Mouse (Mus musculus): ENCODE measurements around the gene Sult2a3. TPM values are rescaled to one million over a fixed set of nuclear protein-coding genes. Genes with fewer than 3 reads are reported as not detected.
"Not testable (repeated sequence)": the region's sequence is repeated elsewhere in the genome, so short reads cannot be mapped to it uniquely, and the experiment has no call there.

Sult2a3 gene
- polyA plus RNA-seq (2015; fragmentation: Nextera tagmentation; extraction: Ambion mirVana), result not detected in 2 replicates

GRCm38 (mm10) chr7:14122944-14123343 lies at the start of gene Sult2a3:
Sult2a3 (minus strand) TSS chr7:14123044.
- Histone ChIP-seq H3K4me2 (replicated peaks; ENCODE audit: low read depth) (no peak within 1 kb of the TSS), H3K36me3 (ENCODE audit: control insufficient read depth, insufficient read depth, low read length) (no peaks in the 10 kb centered on the region), H3K4me3 (ENCODE audit: low read depth, low read length) (no peak within 1 kb of the TSS), H3K9ac (ENCODE audit: low read length) (no peak within 1 kb of the TSS), H3K27ac (replicated peaks) (no peak within 1 kb of the TSS), H3K9me3 (ENCODE audit: control insufficient read depth, low read length) (no peaks in the 10 kb centered on the region), H3K27me3 (ENCODE audit: control insufficient read depth, insufficient read depth, low read length) (no peaks in the 10 kb centered on the region), H3K4me1 (replicated peaks; ENCODE audit: control insufficient read depth, insufficient read depth) (no peaks in the 10 kb centered on the region)
- no peak for TF ChIP-seq EP300 (optimal IDR thresholded peaks at IDR 0.05)
- TF ChIP-seq CTCF (IDR thresholded peaks at IDR 0.05; ENCODE audit: low read depth), result no peak
- whole genome bisulfite sequencing, result 88% methylated on average over 2 of the region's 2 CpGs
- no peak for DNase-seq (ENCODE audit: low spot score)
- ATAC-seq (ENCODE audit: low FRiP score, low TSS enrichment), result no peak

GRCm38 (mm10) chr7:14120436-14120835 lies 2.4 kb downstream of the Sult2a3 start:
- Histone ChIP-seq H3K27ac (replicated peaks) (no peak overlapping the region), H3K27me3 (ENCODE audit: control insufficient read depth, insufficient read depth, low read length) (no peaks in the 10 kb centered on the region), H3K36me3 (ENCODE audit: control insufficient read depth, insufficient read depth, low read length) (no peaks in the 10 kb centered on the region), H3K4me2 (replicated peaks; ENCODE audit: low read depth) (no peak overlapping the region), H3K4me3 (ENCODE audit: low read depth, low read length) (no peak overlapping the region), H3K9me3 (ENCODE audit: control insufficient read depth, low read length) (no peaks in the 10 kb centered on the region), H3K4me1 (replicated peaks; ENCODE audit: control insufficient read depth, insufficient read depth) (no peaks in the 10 kb centered on the region), H3K9ac (ENCODE audit: low read length) (no peak overlapping the region)
- 84% methylated on average over 2 of the region's 2 CpGs for WGBS
- DNase-seq (ENCODE audit: low spot score), result no peak
- no peak for ATAC-seq (ENCODE audit: low FRiP score, low TSS enrichment)
- TF ChIP-seq EP300 (optimal IDR thresholded peaks at IDR 0.05), result no peak
- TF ChIP-seq CTCF (IDR thresholded peaks at IDR 0.05; ENCODE audit: low read depth), result no peak

GRCm38 (mm10) chr7:14119865-14120264 lies 3.0 kb downstream of the Sult2a3 start:
- DNase-seq (ENCODE audit: low spot score); ATAC-seq (ENCODE audit: low FRiP score, low TSS enrichment); H3K9ac ChIP-seq (ENCODE audit: low read length); H3K4me3 ChIP-seq (ENCODE audit: low read depth, low read length); H3K4me2 ChIP-seq (replicated peaks; ENCODE audit: low read depth); H3K36me3 ChIP-seq (ENCODE audit: control insufficient read depth, insufficient read depth, low read length); H3K9me3 ChIP-seq (ENCODE audit: control insufficient read depth, low read length); H3K4me1 ChIP-seq (replicated peaks; ENCODE audit: control insufficient read depth, insufficient read depth); H3K27ac ChIP-seq (replicated peaks); H3K27me3 ChIP-seq (ENCODE audit: control insufficient read depth, insufficient read depth, low read length): not testable (repeated sequence)
- WGBS, result 62% methylated on average over 3 of the region's 3 CpGs

GRCm38 (mm10) chr7:14116761-14117160 lies 6.1 kb downstream of the Sult2a3 start:
- no peak for ATAC-seq (ENCODE audit: low FRiP score, low TSS enrichment)
- no peak for DNase-seq (ENCODE audit: low spot score)
- Histone ChIP-seq H3K27ac (replicated peaks) (no peak overlapping the region), H3K36me3 (ENCODE audit: control insufficient read depth, insufficient read depth, low read length) (no peaks in the 10 kb centered on the region), H3K9ac (ENCODE audit: low read length) (no peak overlapping the region), H3K4me2 (replicated peaks; ENCODE audit: low read depth) (no peak overlapping the region), H3K4me1 (replicated peaks; ENCODE audit: control insufficient read depth, insufficient read depth) (no peaks in the 10 kb centered on the region), H3K9me3 (ENCODE audit: control insufficient read depth, low read length) (no peaks in the 10 kb centered on the region), H3K4me3 (ENCODE audit: low read depth, low read length) (no peak overlapping the region), H3K27me3 (ENCODE audit: control insufficient read depth, insufficient read depth, low read length) (no peaks in the 10 kb centered on the region)
- TF ChIP-seq EP300 (optimal IDR thresholded peaks at IDR 0.05), result no peak
- TF ChIP-seq CTCF (IDR thresholded peaks at IDR 0.05; ENCODE audit: low read depth), result no peak
- WGBS, result 39% methylated on average over 1 of the region's 1 CpGs

- H3K36me3 ChIP-seq (ENCODE audit: control insufficient read depth, insufficient read depth, low read length); H3K4me3 ChIP-seq (ENCODE audit: low read depth, low read length); ATAC-seq (ENCODE audit: low FRiP score, low TSS enrichment); H3K4me2 ChIP-seq (replicated peaks; ENCODE audit: low read depth); H3K9me3 ChIP-seq (ENCODE audit: control insufficient read depth, low read length); DNase-seq (ENCODE audit: low spot score); H3K27me3 ChIP-seq (ENCODE audit: control insufficient read depth, insufficient read depth, low read length); H3K4me1 ChIP-seq (replicated peaks; ENCODE audit: control insufficient read depth, insufficient read depth); H3K27ac ChIP-seq (replicated peaks); H3K9ac ChIP-seq (ENCODE audit: low read length): not testable (repeated sequence)
- 54% methylated on average over 3 of the region's 3 CpGs for WGBS
Measured at GRCm38 (mm10) chr7:14114471-14114870, 8.4 kb downstream of the Sult2a3 start.

GRCm38 (mm10) chr7:14047821-14048220 lies 75.0 kb downstream of the Sult2a3 start:
- not testable (repeated sequence) for H3K27ac ChIP-seq (replicated peaks); ATAC-seq (ENCODE audit: low FRiP score, low TSS enrichment); H3K36me3 ChIP-seq (ENCODE audit: control insufficient read depth, insufficient read depth, low read length); H3K4me2 ChIP-seq (replicated peaks; ENCODE audit: low read depth); H3K27me3 ChIP-seq (ENCODE audit: control insufficient read depth, insufficient read depth, low read length); H3K4me1 ChIP-seq (replicated peaks; ENCODE audit: control insufficient read depth, insufficient read depth); H3K9ac ChIP-seq (ENCODE audit: low read length); DNase-seq (ENCODE audit: low spot score); H3K9me3 ChIP-seq (ENCODE audit: control insufficient read depth, low read length); H3K4me3 ChIP-seq (ENCODE audit: low read depth, low read length)
- 67% methylated on average over 1 of the region's 1 CpGs for WGBS

- not testable (repeated sequence) for H3K4me3 ChIP-seq (ENCODE audit: low read depth, low read length); H3K4me2 ChIP-seq (replicated peaks; ENCODE audit: low read depth); H3K27ac ChIP-seq (replicated peaks); H3K36me3 ChIP-seq (ENCODE audit: control insufficient read depth, insufficient read depth, low read length); H3K4me1 ChIP-seq (replicated peaks; ENCODE audit: control insufficient read depth, insufficient read depth); H3K9me3 ChIP-seq (ENCODE audit: control insufficient read depth, low read length); ATAC-seq (ENCODE audit: low FRiP score, low TSS enrichment); H3K9ac ChIP-seq (ENCODE audit: low read length); DNase-seq (ENCODE audit: low spot score); H3K27me3 ChIP-seq (ENCODE audit: control insufficient read depth, insufficient read depth, low read length)
Measured at GRCm38 (mm10) chr7:14030831-14031230, 92.0 kb downstream of the Sult2a3 start.

Other genes with a start within 250 kb of the Sult2a3 start
- gene Sult2a4, start 133.4 kb downstream of the Sult2a3 start, polyA plus RNA-seq (2015; fragmentation: Nextera tagmentation; extraction: Ambion mirVana), result not detected in 2 replicates
- not detected in 2 replicates for gene Sult2a6, start 131.8 kb upstream of the Sult2a3 start, polyA plus RNA-seq (2015; fragmentation: Nextera tagmentation; extraction: Ambion mirVana)
- gene Obox8, start 210.5 kb upstream of the Sult2a3 start, polyA plus RNA-seq (2015; fragmentation: Nextera tagmentation; extraction: Ambion mirVana), result not detected in 2 replicates

All from stomach, postnatal 0 days (tissue).